Mouse (Mus musculus): ENCODE data around the gene Hsd11b2.
A peak's percentile ranks its signal among the peaks of the same experiment; 100 is the strongest.

Hsd11b2 gene

GRCm38 (mm10) chr8:105522890-105523289, 4.3 kb downstream of the Hsd11b2 start:
- DNase-seq (ENCODE audit: low spot score in 2 of 2), result no peak

- no peak for DNase-seq (ENCODE audit: low spot score in 2 of 2)
These were observed 8.6 kb downstream of the Hsd11b2 start for GRCm38 (mm10) chr8:105527110-105527509.

DNA sequence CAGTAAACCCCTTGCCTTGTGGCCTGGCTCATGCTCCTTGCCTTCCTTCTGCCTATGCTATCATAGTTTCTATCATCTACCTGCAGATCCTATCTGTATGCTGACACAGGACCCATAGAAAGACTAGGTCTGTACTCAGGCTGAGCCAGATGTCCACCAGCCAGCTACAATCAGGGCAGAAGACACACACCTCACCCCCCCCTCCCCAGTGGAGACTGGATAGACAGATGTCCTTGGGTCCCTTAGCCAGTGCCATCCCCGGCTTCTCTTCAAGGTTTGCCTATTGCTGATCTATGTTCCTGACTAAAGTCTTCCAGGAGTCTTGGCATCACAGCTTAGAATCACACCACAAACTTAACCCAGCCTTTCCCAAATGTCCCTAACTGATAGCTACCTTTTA, 9.7 kb downstream of the Hsd11b2 start:
- DNase-seq (ENCODE audit: low spot score in 2 of 2), result no peak

- DNase-seq (ENCODE audit: low spot score in 2 of 2), result no peak
These were observed 10.7 kb downstream of the Hsd11b2 start for GRCm38 (mm10) chr8:105529271-105529670.

- DNase-seq (ENCODE audit: low spot score in 2 of 2), result no peak
These were observed 13.2 kb downstream of the Hsd11b2 start for GRCm38 (mm10) chr8:105531774-105532173.

DNA sequence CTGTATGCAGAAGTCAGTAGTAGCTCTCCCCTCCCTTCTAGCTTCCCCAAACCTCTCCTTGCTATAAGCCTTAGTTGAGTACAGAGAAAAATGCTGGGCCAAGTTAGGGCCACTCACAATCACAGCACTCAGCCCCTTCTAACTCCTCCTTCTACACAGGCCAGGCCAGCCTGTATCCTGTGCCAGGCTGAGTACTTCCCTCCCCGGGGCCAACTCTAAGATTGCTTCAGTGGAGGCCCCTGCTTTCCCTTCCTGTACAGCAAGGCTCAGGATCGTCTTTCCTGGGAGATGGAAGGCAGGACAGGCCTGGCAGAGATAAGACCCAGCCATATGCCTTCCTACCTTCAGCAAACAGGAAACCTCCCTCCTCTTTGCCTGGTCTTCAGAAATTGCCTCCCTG, 14.9 kb downstream of the Hsd11b2 start:
- DNase-seq (ENCODE audit: low spot score in 2 of 2), result no peak

GRCm38 (mm10) chr8:105533892-105534329, 15.4 kb downstream of the Hsd11b2 start:
- no peak for DNase-seq (ENCODE audit: low spot score in 2 of 2)

DNA sequence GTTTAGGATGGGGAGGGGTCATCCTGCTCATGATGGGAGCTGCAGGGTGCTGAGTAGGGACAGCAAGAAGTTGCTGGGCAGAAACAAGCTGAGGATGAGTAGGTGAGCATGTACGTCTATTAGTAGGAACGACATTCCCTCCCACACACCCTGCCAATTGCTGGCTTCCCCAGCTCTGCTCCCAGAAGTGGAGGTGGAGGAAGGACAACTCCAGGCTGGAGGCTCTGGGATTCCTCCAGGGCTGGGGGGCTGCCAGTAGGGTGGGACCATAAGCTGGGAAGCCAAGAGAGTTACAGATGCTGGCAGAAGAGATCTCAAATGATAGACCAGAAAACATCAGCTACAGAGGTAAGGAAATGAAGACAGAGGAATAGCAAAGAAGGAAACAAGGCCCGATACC, 18.0 kb downstream of the Hsd11b2 start:
- peak; percentile 31 to 58 for DNase-seq (ENCODE audit: low spot score in 2 of 2)

DNA sequence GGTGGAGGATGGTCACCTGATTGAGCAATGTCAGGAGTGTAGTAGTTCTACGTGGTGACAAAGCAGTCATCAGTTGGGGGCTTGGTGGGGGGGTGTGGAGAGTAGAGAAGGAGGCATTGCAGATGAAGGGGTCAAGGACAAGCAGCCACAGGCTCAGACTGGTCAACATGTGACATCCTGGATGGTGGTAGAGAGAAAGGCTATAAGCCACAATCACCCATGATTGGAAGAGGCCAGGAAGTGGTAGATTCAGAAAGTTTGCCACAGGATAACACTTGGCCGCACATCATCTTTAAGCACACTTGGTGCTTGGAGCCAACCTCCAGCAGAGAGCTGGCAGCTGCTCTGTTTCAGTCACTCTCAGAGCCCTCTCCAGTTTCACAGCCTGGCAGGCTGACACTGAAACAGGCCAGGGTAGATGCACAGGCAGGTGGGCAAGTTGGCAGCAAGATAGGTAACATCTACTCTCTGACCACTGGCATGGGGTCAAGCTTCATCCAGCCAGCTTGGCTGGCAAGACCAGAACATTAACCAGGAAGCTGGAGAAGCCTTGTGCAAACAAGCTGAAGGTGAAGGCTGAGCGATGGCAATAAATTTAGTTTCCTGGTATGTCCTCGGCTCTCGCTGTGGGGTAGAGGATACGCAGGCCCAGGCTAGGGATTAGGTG, 18.6 kb downstream of the Hsd11b2 start:
- DNase-seq (ENCODE audit: low spot score in 2 of 2), result no peak

- no peak for DNase-seq (ENCODE audit: low spot score in 2 of 2)
These were observed 20.4 kb downstream of the Hsd11b2 start for GRCm38 (mm10) chr8:105538940-105539339.

DNA sequence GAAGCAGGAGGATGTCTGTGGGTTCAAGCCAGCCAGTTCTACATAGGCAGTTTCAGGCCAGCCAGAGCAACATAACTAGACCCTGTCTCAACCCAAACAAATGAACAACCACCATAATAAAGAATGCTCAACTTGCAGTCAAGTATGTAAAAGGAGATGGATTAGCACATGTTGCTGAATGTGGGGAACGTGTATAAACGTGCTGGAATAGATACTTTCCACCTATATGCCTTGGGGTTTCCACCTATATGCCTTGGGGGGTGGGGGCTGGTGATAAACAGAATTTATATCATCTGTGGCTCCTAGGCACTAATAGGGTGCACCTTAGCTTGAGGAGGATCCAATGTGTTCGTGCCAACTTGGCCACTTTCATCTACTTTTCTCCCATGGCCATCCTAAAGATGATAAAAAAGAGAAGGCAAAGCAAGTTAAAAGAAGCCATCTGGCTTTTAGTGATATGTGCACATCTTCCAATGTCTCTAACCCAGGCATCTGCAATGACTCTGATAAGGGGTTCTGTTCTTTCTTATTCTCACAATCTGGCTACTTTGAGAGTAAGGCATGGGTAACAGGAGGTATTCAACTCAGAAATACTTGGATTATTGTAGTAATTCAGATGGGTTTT, 23.6 kb downstream of the Hsd11b2 start:
- DNase-seq (ENCODE audit: low spot score in 2 of 2), result no peak

DNA sequence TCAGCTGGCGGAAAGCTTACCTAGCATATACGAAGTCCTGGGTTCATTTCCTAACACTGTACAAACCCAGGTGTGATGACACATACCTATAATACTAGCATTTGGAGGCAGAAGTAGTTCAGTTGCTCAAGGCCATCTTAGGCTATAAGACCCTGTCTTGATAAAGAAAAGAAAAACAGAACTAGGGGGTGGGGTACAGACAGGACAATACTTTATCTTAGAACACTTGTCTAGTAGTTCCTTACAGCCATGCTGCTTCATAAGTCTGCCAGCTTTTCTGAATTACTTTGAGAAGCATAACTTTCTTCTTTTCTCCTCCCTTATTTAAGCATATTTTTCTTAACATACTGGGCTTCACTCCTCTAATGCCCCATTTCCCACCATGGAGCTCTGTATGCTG, 24.3 kb downstream of the Hsd11b2 start:
- no peak for DNase-seq (ENCODE audit: low spot score in 2 of 2)

- no peak for DNase-seq (ENCODE audit: low spot score in 2 of 2)
These were observed 25.1 kb downstream of the Hsd11b2 start for GRCm38 (mm10) chr8:105543703-105544102.

GRCm38 (mm10) chr8:105544544-105545205, 26.1 kb downstream of the Hsd11b2 start:
- DNase-seq (ENCODE audit: low spot score in 2 of 2), result no peak

DNA sequence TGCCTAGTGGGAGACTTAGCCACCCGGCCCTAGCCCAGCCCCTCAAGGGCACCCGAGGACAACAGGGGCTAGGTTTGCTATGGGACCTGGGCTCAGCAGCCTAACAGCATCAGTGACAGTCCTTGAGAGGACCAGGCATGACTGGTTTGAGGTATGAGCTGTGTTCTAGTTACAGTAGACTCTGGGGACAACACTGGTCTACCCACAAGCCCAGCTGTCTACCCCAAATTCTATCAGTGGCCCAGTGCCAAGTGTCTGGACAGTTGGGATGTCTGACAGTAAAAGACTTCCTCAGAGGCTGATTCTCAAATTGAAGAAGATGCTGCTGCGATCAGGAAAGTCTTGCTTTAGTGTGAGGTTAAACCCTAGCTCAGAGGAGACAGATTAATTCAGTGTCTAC, 26.7 kb downstream of the Hsd11b2 start:
- peak in 1 of 2 experiments; percentile 26 for DNase-seq (ENCODE audit: low spot score in 2 of 2)

GRCm38 (mm10) chr8:105546384-105547350, 28.1 kb downstream of the Hsd11b2 start:
- DNase-seq (ENCODE audit: low spot score in 2 of 2), result no peak

GRCm38 (mm10) chr8:105549506-105549905, 31.0 kb downstream of the Hsd11b2 start:
- no peak for DNase-seq (ENCODE audit: low spot score in 2 of 2)

- DNase-seq (ENCODE audit: low spot score in 2 of 2), result no peak
These were observed 31.5 kb downstream of the Hsd11b2 start for GRCm38 (mm10) chr8:105550083-105550482.

DNA sequence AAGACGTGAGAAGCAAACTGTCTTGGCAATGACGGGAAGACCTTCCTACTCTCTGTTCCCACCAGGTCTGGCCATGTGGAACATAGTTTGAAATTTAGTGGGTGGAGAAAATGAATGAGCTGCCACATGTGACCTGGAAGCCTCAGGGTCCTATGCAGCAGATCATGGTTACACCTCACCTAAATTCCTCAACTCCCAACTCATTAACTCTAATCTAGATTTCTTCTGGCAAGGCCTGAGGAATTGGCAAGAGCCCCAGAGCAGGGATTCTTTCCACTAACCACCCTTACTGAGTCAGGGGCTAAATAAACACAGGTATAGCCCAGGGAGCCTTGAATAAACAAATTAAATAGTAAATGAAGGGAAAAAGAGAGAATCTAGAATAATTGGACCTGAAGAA, 33.5 kb downstream of the Hsd11b2 start:
- DNase-seq (ENCODE audit: low spot score in 2 of 2), result no peak

DNA sequence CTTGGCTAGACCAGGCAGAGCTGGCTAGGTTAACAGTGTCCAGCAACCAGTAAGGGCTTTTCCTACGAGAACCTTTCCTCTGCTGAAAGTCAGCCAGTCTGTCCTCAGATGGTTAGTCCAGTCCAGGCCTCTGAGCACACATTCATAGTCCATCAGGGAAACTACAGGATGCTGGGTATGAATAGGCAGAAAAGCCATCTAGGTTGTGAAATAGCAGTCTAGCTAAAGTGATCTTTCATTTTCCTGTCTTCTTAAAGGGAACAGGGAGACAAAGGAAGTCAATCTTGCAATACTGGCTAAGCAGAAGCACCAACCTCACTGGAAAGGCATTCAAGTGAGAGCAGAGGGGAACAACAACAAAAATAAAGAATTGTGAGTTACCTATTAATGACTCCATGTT, 34.3 kb downstream of the Hsd11b2 start:
- no peak for DNase-seq (ENCODE audit: low spot score in 2 of 2)

GRCm38 (mm10) chr8:105554087-105554486, 35.5 kb downstream of the Hsd11b2 start:
- DNase-seq (ENCODE audit: low spot score in 2 of 2), result peak in 1 of 2 experiments; percentile 41

DNA sequence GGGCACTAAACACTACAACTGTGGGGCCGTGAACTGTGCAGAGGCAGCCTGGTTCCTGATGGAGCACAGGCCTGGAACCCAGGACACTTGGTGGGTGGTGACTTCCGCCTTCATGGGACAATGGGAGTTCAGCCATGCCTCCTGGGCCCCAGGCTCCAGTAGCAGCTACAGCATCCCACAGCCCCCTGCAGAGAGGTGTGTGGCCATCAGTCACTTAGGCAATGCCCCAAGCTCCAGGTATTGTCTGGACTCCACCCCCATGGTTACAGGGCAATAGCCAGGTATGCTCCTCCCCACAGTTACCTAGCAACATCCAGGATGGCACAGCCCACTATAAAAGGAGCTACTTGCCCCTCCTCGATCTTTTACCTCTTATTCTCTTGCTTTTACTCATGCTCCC, 36.7 kb downstream of the Hsd11b2 start:
- no peak for DNase-seq (ENCODE audit: low spot score in 2 of 2)

All from right cerebral cortex, postnatal 36 days (tissue).